Mouse (Mus musculus): ENCODE data around the gene Prim2.

GRCm38 (mm10) chr1:33541708-33542107 lies 127.9 kb downstream of the Prim2 start:
- TF ChIP-seq POLR2A (IDR thresholded peaks at IDR 0.05; ENCODE audit: low read depth, low read length), result no peak
- TF ChIP-seq CTCF (IDR thresholded peaks at IDR 0.05; ENCODE audit: borderline replicate concordance, insufficient read depth, low read length), result no peak
